Mouse (Mus musculus): ENCODE measurements around the gene Rps15. TPM values are rescaled to one million over a fixed set of nuclear protein-coding genes. Genes with fewer than 3 reads are reported as not detected.

Gene Rps15
- polyA plus RNA-seq, 1 experiment = 1,616 TPM

GRCm38 (mm10) chr10:80270734-80271181 is 21.5 kb upstream of the Rps15 start:
- no peak overlapping the region for H3K4me3 ChIP-seq (ENCODE audit: insufficient read depth, low read length)
- TF ChIP-seq CTCF (IDR thresholded peaks at IDR 0.05; ENCODE audit: low read depth, low read length) (no peak), POLR2A (IDR thresholded peaks at IDR 0.05; ENCODE audit: borderline replicate concordance, low read depth, low read length) (no peak)
- peaks cover 43% of the 10 kb centered on the region for H3K4me1 ChIP-seq (ENCODE audit: control insufficient read depth, insufficient read depth, low read length)
- H3K27ac ChIP-seq (ENCODE audit: insufficient read depth, low read depth, low read length) = no peak overlapping the region

GRCm38 (mm10) chr10:80271186-80271843 is 20.9 kb upstream of the Rps15 start:
- no peak for TF ChIP-seq CTCF (IDR thresholded peaks at IDR 0.05; ENCODE audit: low read depth, low read length)
- TF ChIP-seq POLR2A (IDR thresholded peaks at IDR 0.05; ENCODE audit: borderline replicate concordance, low read depth, low read length) = no peak
- H3K4me1 ChIP-seq (ENCODE audit: control insufficient read depth, insufficient read depth, low read length) = peaks cover 43% of the 10 kb centered on the region
- no peak overlapping the region for H3K27ac ChIP-seq (ENCODE audit: insufficient read depth, low read depth, low read length)
- H3K4me3 ChIP-seq (ENCODE audit: insufficient read depth, low read length) = no peak overlapping the region

- TF ChIP-seq CTCF (IDR thresholded peaks at IDR 0.05; ENCODE audit: low read depth, low read length) = no peak
- no peak for TF ChIP-seq POLR2A (IDR thresholded peaks at IDR 0.05; ENCODE audit: borderline replicate concordance, low read depth, low read length)
- Histone ChIP-seq H3K27ac (ENCODE audit: insufficient read depth, low read depth, low read length) (no peak overlapping the region), H3K4me3 (ENCODE audit: insufficient read depth, low read length) (no peak overlapping the region), H3K4me1 (ENCODE audit: control insufficient read depth, insufficient read depth, low read length) (peaks cover 37% of the 10 kb centered on the region)
Measured at GRCm38 (mm10) chr10:80271870-80272585, 20.2 kb upstream of the Rps15 start.

- Histone ChIP-seq H3K27ac (ENCODE audit: insufficient read depth, low read depth, low read length) (no peak overlapping the region), H3K4me1 (ENCODE audit: control insufficient read depth, insufficient read depth, low read length) (peaks cover 23% of the 10 kb centered on the region), H3K4me3 (ENCODE audit: insufficient read depth, low read length) (no peak overlapping the region)
- TF ChIP-seq POLR2A (IDR thresholded peaks at IDR 0.05; ENCODE audit: borderline replicate concordance, low read depth, low read length) = no peak
- TF ChIP-seq CTCF (IDR thresholded peaks at IDR 0.05; ENCODE audit: low read depth, low read length) = no peak
Measured at GRCm38 (mm10) chr10:80273847-80274246, 18.4 kb upstream of the Rps15 start.

GRCm38 (mm10) chr10:80276238-80276637 is 16.0 kb upstream of the Rps15 start:
- TF ChIP-seq CTCF (IDR thresholded peaks at IDR 0.05; ENCODE audit: low read depth, low read length) (no peak), POLR2A (IDR thresholded peaks at IDR 0.05; ENCODE audit: borderline replicate concordance, low read depth, low read length) (no peak)
- H3K4me1 ChIP-seq (ENCODE audit: control insufficient read depth, insufficient read depth, low read length) = peaks cover 8% of the 10 kb centered on the region

GRCm38 (mm10) chr10:80278390-80278789 is 13.9 kb upstream of the Rps15 start:
- TF ChIP-seq CTCF (IDR thresholded peaks at IDR 0.05; ENCODE audit: low read depth, low read length) = no peak
- no peak for TF ChIP-seq POLR2A (IDR thresholded peaks at IDR 0.05; ENCODE audit: borderline replicate concordance, low read depth, low read length)
- H3K27ac ChIP-seq (ENCODE audit: insufficient read depth, low read depth, low read length) = no peak overlapping the region
- H3K4me1 ChIP-seq (ENCODE audit: control insufficient read depth, insufficient read depth, low read length) = no peaks in the 10 kb centered on the region
- no peak overlapping the region for H3K4me3 ChIP-seq (ENCODE audit: insufficient read depth, low read length)

More at GRCm38 (mm10) chr10:80276238-80276637, 16.0 kb upstream of the Rps15 start:
- Histone ChIP-seq H3K27ac (ENCODE audit: insufficient read depth, low read depth, low read length) (no peak overlapping the region), H3K4me3 (ENCODE audit: insufficient read depth, low read length) (no peak overlapping the region)

- Histone ChIP-seq H3K4me3 (ENCODE audit: insufficient read depth, low read length) (no peak overlapping the region), H3K27ac (ENCODE audit: insufficient read depth, low read depth, low read length) (no peak overlapping the region), H3K4me1 (ENCODE audit: control insufficient read depth, insufficient read depth, low read length) (no peaks in the 10 kb centered on the region)
- TF ChIP-seq POLR2A (IDR thresholded peaks at IDR 0.05; ENCODE audit: borderline replicate concordance, low read depth, low read length) = no peak
- no peak for TF ChIP-seq CTCF (IDR thresholded peaks at IDR 0.05; ENCODE audit: low read depth, low read length)
Measured at GRCm38 (mm10) chr10:80279273-80279672, 13.0 kb upstream of the Rps15 start.

GRCm38 (mm10) chr10:80281304-80281703 is 10.9 kb upstream of the Rps15 start:
- TF ChIP-seq CTCF (IDR thresholded peaks at IDR 0.05; ENCODE audit: low read depth, low read length) = no peak
- no peak for TF ChIP-seq POLR2A (IDR thresholded peaks at IDR 0.05; ENCODE audit: borderline replicate concordance, low read depth, low read length)
- no peaks in the 10 kb centered on the region for H3K4me1 ChIP-seq (ENCODE audit: control insufficient read depth, insufficient read depth, low read length)
- no peak overlapping the region for H3K27ac ChIP-seq (ENCODE audit: insufficient read depth, low read depth, low read length)
- no peak overlapping the region for H3K4me3 ChIP-seq (ENCODE audit: insufficient read depth, low read length)

- TF ChIP-seq POLR2A (IDR thresholded peaks at IDR 0.05; ENCODE audit: borderline replicate concordance, low read depth, low read length) (no peak), CTCF (IDR thresholded peaks at IDR 0.05; ENCODE audit: low read depth, low read length) (no peak)
- H3K27ac ChIP-seq (ENCODE audit: insufficient read depth, low read depth, low read length) = no peak overlapping the region
- no peaks in the 10 kb centered on the region for H3K4me1 ChIP-seq (ENCODE audit: control insufficient read depth, insufficient read depth, low read length)
- no peak overlapping the region for H3K4me3 ChIP-seq (ENCODE audit: insufficient read depth, low read length)
Measured at GRCm38 (mm10) chr10:80281921-80282371, 10.3 kb upstream of the Rps15 start.
